Mouse (Mus musculus) heart, embryonic 16.5 days (tissue): ENCODE measurements around the gene Gpsm1. TPM values are rescaled to one million over a fixed set of nuclear protein-coding genes. Genes with fewer than 3 reads are reported as not detected.
"Not testable (repeated sequence)": the region's sequence is repeated elsewhere in the genome, so short reads cannot be mapped to it uniquely, and the experiment has no call there.

ENCODE experiments used
- ATAC-seq: fragments of 200-750 bp; cut with Nextera tagmentation; replicated peaks from 2 replicates; pipeline ENCODE4 v1.8.0; 2017; ENCODE audit warnings: moderate number of reproducible peaks; ENCODE audit not compliant: insufficient read depth, low FRiP score; ENCODE audit errors: extremely low read depth
- H3K27ac ChIP-seq: fragments of 300-500 bp; sonication (generic); 2 replicates; pipeline ENCODE4 v1.5.1; 2014; ENCODE audit warnings: mild to moderate bottlenecking, low read length, control low read depth, moderate library complexity
- H3K27me3 ChIP-seq: fragments of 300-500 bp; sonication (generic); 2 replicates; pipeline ENCODE4 v1.6.1; 2014; ENCODE audit warnings: low read length, mixed read lengths; ENCODE audit not compliant: control insufficient read depth, insufficient read depth
- H3K36me3 ChIP-seq: fragments of 300-500 bp; sonication (generic); 2 replicates; pipeline ENCODE4 v1.6.1; 2014; ENCODE audit not compliant: control insufficient read depth, insufficient read depth
- H3K4me1 ChIP-seq: fragments of 300-500 bp; sonication (generic); 2 replicates; pipeline ENCODE4 v1.6.1; 2014; ENCODE audit warnings: low read length, mixed read lengths; ENCODE audit not compliant: control insufficient read depth, insufficient read depth
- H3K4me2 ChIP-seq: fragments of 300-500 bp; sonication (generic); 2 replicates; pipeline ENCODE4 v1.6.1; 2014; ENCODE audit warnings: low read depth, mild to moderate bottlenecking, control low read depth, low read length
- H3K4me3 ChIP-seq: fragments of 300-500 bp; sonication (generic); 2 replicates; pipeline ENCODE4 v1.5.1; 2014; ENCODE audit warnings: mild to moderate bottlenecking, control low read depth, low read length
- H3K9ac ChIP-seq: fragments of 300-500 bp; sonication (generic); 2 replicates; pipeline ENCODE4 v1.6.1; 2014; ENCODE audit warnings: low read length, control low read depth
- H3K9me3 ChIP-seq: fragments of 300-500 bp; sonication (generic); replicated peaks from 2 replicates; pipeline ENCODE4 v1.6.1; 2016; ENCODE audit warnings: low read length; ENCODE audit not compliant: control insufficient read depth
- WGBS: fragments of 180-500 bp; shearing (Covaris S2); extraction: QIAGEN DNeasy Blood & Tissue Kit; methylation state at CpG from one replicate; pipeline ENCODE4 v1.1.7; 2014; 5-methylcytosine and 5-hydroxymethylcytosine counted together
- polyA plus RNA-seq: library from polyadenylated mRNA; unstranded; fragments of >200 nt; fragmentation: Nextera tagmentation; extraction: Ambion mirVana; gene quantifications from 2 replicates; pipeline ENCODE4 v1.2.1, GENCODE M21; 2015

The Gpsm1 gene
- polyA plus RNA-seq, 1 experiment from 2014 or later: 104 TPM

- Histone ChIP-seq H3K36me3 (peaks cover 65% of the 10 kb centered on the region), H3K27me3 (no peaks in the 10 kb centered on the region), H3K9me3 (no peaks in the 10 kb centered on the region), H3K27ac (no peak overlapping the region), H3K9ac (no peak overlapping the region), H3K4me3 (no peak overlapping the region), H3K4me2 (no peak overlapping the region), H3K4me1 (peaks cover 13% of the 10 kb centered on the region)
- 60% methylated on average over 1 of the region's 1 CpGs for WGBS
- no peak for ATAC-seq
Measured at GRCm38 (mm10) chr2:26368572-26368971, 53.3 kb downstream of the Gpsm1 start.

DNA sequence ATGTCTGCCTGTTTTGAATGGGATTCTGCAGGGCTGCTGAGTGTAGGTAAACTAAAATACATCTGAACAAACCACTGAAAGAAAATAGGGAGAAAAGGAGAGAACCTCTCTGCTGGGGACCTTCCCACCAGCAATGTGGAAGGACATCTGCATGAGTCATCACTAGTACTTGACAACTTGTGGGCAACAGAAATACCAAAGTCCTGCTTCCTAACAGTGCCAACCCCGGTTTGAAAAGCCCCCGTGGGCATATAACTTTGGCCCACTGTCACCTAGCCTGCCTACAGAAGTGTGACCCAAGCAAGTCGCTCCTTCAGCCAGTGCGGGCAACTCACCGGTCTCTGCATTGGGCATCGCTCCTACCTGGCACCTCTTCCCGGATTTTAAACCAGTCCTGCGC is 57.1 kb downstream of the Gpsm1 start:
- WGBS: 94% methylated on average over 8 of the region's 8 CpGs
- H3K4me1 ChIP-seq: no peaks in the 10 kb centered on the region
- H3K9ac ChIP-seq: no peak overlapping the region
- H3K4me2 ChIP-seq: no peak overlapping the region
- no peak for ATAC-seq
- peaks cover 79% of the 10 kb centered on the region for H3K36me3 ChIP-seq
- H3K27me3 ChIP-seq: no peaks in the 10 kb centered on the region
- no peak overlapping the region for H3K4me3 ChIP-seq
- no peak overlapping the region for H3K27ac ChIP-seq
- no peaks in the 10 kb centered on the region for H3K9me3 ChIP-seq

DNA sequence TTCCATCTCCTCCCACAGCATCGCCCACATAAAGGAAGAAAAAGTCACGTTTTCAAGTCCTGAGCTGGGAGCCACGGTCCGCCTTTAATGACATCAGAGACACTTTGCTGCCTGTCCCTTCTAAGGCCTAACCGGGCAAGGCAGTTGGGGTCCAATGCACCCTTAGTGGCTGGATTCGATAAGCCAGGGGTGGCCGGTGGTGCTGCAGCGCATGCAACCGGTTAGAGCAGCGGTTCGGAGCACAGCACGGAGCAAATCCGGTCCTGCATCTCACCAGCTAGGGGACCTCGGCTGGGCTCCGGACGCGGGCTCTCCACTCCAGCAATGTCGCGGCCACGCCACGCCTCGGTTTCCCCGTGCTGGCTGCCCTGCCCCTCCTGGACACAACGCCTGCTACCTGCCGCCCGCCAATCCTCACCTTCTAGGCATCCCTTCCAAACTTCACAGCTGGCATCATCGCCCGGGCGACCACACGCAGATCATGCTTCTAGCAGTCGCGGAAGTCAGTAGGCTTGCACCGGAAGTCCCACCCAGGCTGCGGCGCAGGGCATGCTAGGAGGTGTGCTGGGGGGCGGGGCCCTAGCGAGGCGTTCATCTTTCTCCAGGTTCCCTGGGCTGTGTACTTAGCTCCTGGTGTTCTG is 64.9 kb downstream of the Gpsm1 start, which contains the start of gene Snapc4:
Gene Snapc4 (minus strand): TSS at position 523 of the 641 bp plus-strand sequence.
- peak within 1 kb of the TSS; percentile 47 for H3K27ac ChIP-seq
- H3K9ac ChIP-seq: peak within 1 kb of the TSS; percentile 87
- peak; percentile 91 for ATAC-seq
- no peaks in the 10 kb centered on the region for H3K9me3 ChIP-seq
- H3K27me3 ChIP-seq: no peaks in the 10 kb centered on the region
- WGBS: under 1% methylated on average over 38 of the region's 38 CpGs
- peak within 1 kb of the TSS; percentile 87 for H3K4me3 ChIP-seq
- peak within 1 kb of the TSS; percentile 86 for H3K4me2 ChIP-seq
- H3K4me1 ChIP-seq: peaks cover 4% of the 10 kb centered on the region
- H3K36me3 ChIP-seq: peaks cover 52% of the 10 kb centered on the region

DNA sequence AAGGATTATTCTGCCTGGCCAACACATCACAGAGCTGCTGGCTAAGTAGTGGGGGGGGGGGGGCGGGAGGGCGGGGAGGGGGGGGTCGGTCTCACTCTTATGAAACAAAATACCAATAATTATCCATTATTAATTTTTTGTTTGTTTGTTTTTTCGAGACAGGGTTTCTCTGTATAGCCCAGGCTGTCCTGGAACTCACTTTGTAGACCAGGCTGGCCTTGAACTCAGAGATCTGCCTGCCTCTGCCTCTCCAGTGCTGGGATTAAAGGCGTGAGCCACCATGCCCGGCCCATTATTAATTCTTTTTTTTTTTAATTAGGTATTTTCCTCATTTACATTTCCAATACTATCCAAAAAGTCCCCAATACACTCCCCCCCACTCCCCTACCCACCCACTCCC is 65.6 kb downstream of the Gpsm1 start:
- peaks cover 52% of the 10 kb centered on the region for H3K36me3 ChIP-seq
- not testable (repeated sequence) for ATAC-seq

DNA sequence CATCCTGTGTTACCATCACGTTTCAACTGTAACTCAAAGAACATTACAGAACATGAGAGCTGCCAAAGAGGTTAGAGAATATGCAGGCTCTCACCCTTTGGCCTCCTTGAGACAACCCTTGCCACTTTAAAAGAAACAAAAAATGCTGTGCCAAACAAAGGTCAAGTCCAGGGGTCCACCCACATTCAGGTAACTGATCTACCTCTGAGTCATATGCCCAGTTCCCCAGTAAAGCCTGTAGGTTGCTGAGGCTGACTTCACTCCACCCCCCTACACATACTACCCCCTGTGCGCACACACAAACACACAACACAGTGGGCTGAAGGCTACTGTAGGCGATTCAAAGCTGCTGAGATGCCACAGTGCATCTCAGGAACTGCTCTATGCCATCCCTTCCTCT is 72.4 kb downstream of the Gpsm1 start:
- no peak for ATAC-seq
- Histone ChIP-seq H3K9ac (no peak overlapping the region), H3K4me2 (peak overlapping the region; percentile 94), H3K36me3 (peaks cover 52% of the 10 kb centered on the region), H3K4me1 (peaks cover 11% of the 10 kb centered on the region), H3K4me3 (peak overlapping the region; percentile 92; the same call in 1 of the 2 replicates), H3K27me3 (no peaks in the 10 kb centered on the region), H3K9me3 (no peaks in the 10 kb centered on the region), H3K27ac (no peak overlapping the region)
- WGBS: 85% methylated on average over 3 of the region's 3 CpGs

More for the DNA sequence above, 65.6 kb downstream of the Gpsm1 start:
- not testable (repeated sequence) for H3K9me3 ChIP-seq, H3K27me3 ChIP-seq, H3K27ac ChIP-seq, H3K4me1 ChIP-seq
- Histone ChIP-seq H3K9ac (peak overlapping the region; percentile 87), H3K4me3 (peak overlapping the region; percentile 87), H3K4me2 (peak overlapping the region; percentile 86)
- 27% methylated on average over 6 of the region's 6 CpGs for WGBS

DNA sequence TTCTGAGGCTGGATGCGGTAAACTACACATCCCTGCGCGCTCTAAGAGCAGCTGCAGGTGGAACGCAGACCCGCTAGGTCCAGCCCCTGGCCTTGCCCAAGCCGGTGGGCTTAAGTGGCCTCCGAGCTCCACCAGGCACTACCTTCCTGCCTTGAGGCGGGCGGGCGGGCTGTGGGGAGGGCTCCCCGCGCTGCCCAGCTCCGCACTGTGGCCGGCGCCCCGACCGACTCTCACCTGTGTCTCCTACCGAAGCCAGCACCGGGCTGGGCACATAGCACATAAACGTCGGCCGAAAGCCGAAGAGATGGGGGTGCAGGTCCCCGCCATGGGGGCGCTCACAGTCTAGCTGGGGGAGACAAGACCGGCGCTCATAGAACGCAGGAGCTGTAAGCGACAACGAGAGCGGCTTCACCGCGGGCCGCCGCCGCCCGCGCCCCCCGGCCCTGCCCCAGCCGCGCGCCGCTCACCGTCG is 73.4 kb downstream of the Gpsm1 start:
- Histone ChIP-seq H3K4me3 (peak overlapping the region; percentile 92), H3K27me3 (no peaks in the 10 kb centered on the region), H3K9me3 (no peaks in the 10 kb centered on the region), H3K4me2 (peak overlapping the region; percentile 94), H3K36me3 (peaks cover 53% of the 10 kb centered on the region), H3K4me1 (peaks cover 11% of the 10 kb centered on the region), H3K27ac (peak overlapping the region; percentile 41; the same call in 1 of the 2 replicates), H3K9ac (peak overlapping the region; percentile 90)
- WGBS: under 1% methylated on average over 45 of the region's 45 CpGs
- ATAC-seq: peak; percentile 39

DNA sequence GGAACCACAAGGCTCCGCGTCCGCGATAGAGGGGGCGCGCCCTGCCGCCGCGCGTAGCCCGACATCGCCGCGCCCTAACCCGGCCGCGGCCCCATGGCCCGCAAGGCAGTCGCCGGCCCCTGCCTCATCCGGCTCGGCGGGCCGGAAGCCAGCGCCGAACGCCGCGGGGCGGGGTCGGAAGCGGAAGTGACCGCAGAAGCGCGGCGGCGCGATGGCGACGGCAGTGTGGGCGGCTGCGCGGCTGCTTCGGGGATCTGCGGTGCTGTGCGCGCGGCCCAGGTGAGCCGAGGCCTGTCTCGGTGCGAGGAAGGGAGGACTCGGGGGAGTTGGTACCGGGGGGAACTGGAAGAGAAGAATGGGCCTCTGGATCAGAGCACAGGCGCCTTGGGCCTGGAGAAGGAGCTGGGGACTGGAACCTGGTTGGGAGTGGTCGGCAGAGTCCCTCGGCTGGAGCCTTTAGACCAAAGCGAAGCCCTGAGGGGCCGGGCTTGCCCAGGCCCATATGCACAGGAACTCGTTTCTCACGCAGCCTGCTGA is 73.9 kb downstream of the Gpsm1 start, which contains the start of the genes Entr1 and Pmpca:
Gene Entr1 (minus strand): TSS at position 163 of the 537 bp plus-strand sequence.
Gene Pmpca (plus strand): TSS at position 186 of the 537 bp plus-strand sequence.
- Histone ChIP-seq H3K4me2 (peak within 1 kb of the TSS; percentile 94), H3K36me3 (peaks cover 52% of the 10 kb centered on the region), H3K4me3 (peak within 1 kb of the TSS; percentile 92), H3K9ac (peak within 1 kb of the TSS; percentile 90), H3K27me3 (no peaks in the 10 kb centered on the region), H3K4me1 (peaks cover 11% of the 10 kb centered on the region), H3K9me3 (no peaks in the 10 kb centered on the region), H3K27ac (peak within 1 kb of the TSS; percentile 43; the same call in 1 of the 2 replicates)
- peak; percentile 87 for ATAC-seq
- under 1% methylated on average over 60 of the region's 60 CpGs for WGBS

DNA sequence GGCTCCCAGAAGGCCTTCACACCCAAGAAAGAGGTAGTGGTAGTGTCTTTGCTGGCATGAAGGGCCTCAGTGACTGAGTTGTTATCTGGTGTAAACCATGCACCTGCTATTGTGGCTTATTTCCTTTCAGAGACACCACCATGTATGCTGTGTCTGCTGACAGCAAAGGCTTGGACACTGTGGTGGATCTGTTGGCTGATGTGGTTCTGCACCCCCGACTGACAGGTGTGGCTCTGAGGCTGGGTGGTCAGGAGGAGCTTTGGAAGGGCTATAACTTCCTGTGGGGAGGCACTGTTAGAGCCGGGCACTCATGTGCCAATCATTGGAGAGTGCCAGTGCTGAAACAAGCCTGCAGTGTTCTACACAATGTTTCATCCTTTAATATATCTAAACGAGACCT is 75.6 kb downstream of the Gpsm1 start:
- Histone ChIP-seq H3K9me3 (no peaks in the 10 kb centered on the region), H3K9ac (no peak overlapping the region), H3K27ac (no peak overlapping the region), H3K27me3 (no peaks in the 10 kb centered on the region), H3K4me1 (peaks cover 11% of the 10 kb centered on the region), H3K4me2 (no peak overlapping the region), H3K36me3 (peaks cover 54% of the 10 kb centered on the region), H3K4me3 (no peak overlapping the region)
- no peak for ATAC-seq
- WGBS: 83% methylated on average over 3 of the region's 3 CpGs

DNA sequence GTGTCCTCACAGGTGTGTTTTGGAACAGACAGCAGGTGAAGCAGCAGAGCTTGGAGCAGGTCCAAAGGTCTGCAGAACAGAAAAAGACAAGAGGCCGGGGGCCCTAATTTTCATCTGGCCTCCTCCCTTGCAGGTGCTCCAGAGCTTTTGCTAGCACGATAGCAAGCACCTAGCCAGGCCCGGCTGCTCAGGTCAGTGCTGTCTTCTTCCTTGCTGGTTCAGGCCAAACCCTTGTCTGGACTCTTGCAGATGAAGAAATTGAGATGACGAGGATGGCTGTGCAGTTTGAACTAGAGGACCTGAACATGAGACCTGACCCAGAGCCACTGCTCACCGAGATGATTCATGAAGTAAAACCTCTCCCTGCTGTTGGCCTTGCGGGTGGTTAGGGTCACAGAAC is 76.3 kb downstream of the Gpsm1 start:
- 86% methylated on average over 6 of the region's 6 CpGs for WGBS
- Histone ChIP-seq H3K4me2 (no peak overlapping the region), H3K4me1 (peaks cover 11% of the 10 kb centered on the region), H3K9me3 (no peaks in the 10 kb centered on the region), H3K27ac (no peak overlapping the region), H3K4me3 (no peak overlapping the region), H3K27me3 (no peaks in the 10 kb centered on the region), H3K9ac (no peak overlapping the region), H3K36me3 (peaks cover 56% of the 10 kb centered on the region)
- ATAC-seq: no peak
